Mouse (Mus musculus) adrenal gland, adult 18-20 months (tissue): Measurements from ENCODE around the gene Ulbp1. TPM values are rescaled to one million over a fixed set of nuclear protein-coding genes. Genes with fewer than 3 reads are reported as not detected.
A peak's percentile ranks its signal among the peaks of the same experiment; 100 is the strongest.
"Not testable (repeated sequence)": the region's sequence is repeated elsewhere in the genome, so short reads cannot be mapped to it uniquely, and the experiment has no call there.

Source experiments
- DNase-seq, 2 experiments: peaks; one replicate each; pipeline ENCODE4 v3.0.0; 2021 to 2022; ENCODE audit warnings: low spot score in 2 of 2
- long read RNA-seq, 2 experiments: library from polyadenylated mRNA; stranded (forward); transcript quantifications; one replicate each; pipeline ENCODE4 v2.0.0; 2021
- total RNA-seq, 2 experiments: library from RNA; stranded (reverse); gene quantifications; 1 replicate in 1 of 2; 2 replicates in 1 of 2; pipeline ENCODE4 v1.2.3; 2021

Ulbp1 gene
- total RNA-seq, result 1 to 10 TPM; 1.5 to 3.9 TPM
- long read RNA-seq, experiment 1, result 0 reads
- long read RNA-seq, experiment 2, result 0 reads

DNA sequence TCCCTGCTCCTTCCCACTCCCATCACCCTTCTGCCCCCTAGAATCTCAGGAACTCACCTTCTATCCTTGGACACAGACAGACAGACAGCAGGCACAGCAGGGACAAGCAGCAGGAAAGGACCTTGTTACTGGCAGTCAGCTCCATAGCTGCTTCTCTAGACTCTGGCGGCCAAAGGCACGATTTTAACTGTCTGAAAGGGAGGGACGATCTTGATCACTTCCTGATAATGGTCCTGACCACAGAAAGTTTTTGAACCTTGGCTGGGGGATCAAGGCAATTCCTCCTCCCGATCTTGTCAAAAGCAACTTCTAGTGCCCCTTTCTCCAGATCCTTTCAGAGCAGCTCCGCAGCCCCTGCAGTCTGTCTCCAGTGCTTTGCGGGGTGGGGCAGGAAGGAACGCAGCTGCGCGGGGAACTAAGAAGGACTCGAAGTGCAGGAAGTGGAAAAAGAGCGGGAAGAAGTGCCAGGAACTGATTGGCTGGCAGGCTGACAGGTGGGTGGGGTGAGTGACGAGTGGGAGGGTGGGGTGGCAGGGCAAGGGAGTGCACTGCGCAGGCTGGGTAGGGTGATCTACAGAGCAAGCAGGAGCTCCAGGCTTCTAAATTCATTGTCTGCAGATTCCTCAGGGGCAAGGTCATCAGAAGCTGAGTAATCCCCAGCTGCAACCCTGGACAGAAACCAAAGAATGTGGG lies at the start of gene Ulbp1:
Gene Ulbp1, minus strand, starts transcription at position 442 of the 693 bp plus-strand sequence.
- DNase-seq, result peak; percentile 67 to 69

DNA sequence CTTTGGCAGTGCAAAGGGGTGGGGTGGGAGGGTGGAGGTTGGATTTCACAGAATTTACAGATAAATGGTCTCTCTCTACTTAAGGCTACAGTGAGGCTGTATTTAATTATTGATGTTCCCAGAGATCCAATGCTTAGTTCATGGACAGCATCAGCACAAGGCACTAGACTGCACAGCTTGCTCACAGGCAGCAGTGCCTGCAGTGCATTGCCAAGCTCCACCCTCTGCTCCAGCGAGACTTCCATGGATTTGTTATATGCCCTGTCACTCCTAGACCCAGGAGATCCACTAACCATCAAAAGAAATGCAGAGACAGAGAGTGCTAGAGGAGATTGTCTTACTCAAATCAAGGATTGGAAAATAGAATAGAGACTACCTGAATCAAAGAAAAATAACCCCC lies 24.7 kb upstream of the Ulbp1 start:
- not testable (repeated sequence) for DNase-seq

DNA sequence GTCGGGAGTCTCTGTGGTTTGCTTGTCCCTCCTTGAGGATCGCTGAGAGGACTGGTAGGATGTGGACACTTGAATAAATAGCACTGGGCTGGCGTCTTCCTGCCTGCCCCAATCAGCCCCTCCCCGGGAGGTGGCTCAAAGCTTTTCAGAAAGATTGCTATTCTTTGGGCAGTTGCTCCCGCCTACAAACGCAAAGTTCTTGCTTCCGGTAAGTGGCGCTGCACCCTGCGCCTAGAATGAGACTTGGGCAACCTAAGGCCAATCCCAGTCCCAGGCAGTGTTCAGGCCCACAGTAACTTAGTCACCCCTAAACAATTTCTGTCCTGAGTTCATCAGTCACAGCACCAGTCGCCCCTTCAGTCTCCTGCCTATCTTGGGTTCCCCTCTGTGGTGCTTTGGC lies 18.9 kb upstream of the Ulbp1 start:
- DNase-seq, result peak in 1 of 2 experiments; percentile 29

DNA sequence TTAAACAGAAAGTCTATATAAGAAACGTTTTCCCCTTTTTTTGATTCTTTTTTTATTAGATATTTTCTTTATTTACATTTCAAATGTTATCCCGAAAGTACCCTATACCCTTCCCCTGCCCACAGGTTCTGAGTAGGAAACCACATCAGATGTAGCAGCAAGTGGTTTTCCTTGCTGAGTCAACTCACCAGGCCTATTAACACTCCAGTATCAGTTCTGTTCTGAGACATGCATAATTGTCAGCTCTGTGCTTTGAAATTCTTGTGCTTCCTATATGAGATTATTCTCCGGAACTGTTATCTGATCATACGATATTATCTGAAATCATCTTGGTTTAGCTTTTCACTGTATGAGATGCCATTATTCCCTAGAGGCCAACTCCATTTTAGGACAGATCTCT lies 10.2 kb upstream of the Ulbp1 start:
- DNase-seq, result no peak

DNA sequence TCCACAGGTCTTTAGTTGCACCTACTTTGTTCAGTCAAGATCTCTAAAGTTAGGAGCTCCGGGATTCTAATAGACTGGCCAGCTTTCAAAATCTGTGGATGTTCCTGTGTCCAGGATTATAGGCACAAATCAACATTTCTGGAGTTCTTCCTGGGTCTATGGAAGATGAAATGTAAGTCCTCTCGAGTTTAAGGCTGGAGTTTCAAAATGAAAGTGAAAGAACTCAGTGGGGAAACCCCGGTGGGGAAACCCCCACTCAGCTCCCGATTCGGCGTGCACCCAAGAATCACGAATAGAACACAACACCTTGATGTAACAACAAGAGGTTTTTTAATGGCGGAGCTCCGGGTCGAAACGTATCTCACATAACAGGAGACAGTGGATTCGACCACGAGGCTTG lies 787 bp upstream of the Ulbp1 start:
- not testable (repeated sequence) for DNase-seq

DNA sequence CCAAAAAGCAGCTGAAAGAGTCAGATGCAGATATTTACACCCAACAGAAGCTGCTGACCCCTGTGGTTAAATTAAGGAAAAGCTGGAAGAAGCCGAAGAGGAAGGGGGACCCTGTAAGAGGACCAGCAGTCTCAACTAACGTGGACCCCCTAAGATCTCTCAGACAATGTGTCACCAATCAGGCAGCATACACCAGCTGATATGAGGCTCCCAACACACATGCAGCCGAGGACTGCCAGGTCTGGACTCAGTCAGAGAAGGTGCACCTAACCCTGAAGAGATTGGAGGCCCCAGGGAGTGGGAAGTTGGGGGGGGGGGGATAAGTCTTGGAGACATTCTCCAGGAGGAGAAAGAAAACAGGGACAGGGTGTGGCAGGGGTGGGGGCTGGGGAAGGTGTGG lies 1.8 kb downstream of the Ulbp1 start:
- no peak for DNase-seq

DNA sequence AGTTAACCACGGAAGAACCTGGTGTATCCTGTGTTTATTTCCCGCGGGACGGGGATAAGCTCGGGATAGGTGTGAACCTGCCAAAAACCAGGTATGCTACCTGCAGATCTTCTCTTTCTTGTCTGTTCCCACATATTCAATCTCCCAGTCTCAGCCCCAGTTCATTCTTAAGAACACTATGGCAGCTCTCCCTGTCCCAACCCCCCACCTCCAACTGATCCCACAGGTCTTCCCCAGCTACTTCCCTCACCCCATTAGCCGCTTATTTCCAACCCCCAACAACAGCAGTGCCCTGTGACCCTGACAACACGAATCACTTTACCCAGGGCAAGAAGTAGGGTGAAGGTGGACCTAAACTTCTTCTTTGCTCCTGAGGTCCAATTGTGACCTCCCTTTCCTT lies 3.0 kb downstream of the Ulbp1 start:
- no peak for DNase-seq

DNA sequence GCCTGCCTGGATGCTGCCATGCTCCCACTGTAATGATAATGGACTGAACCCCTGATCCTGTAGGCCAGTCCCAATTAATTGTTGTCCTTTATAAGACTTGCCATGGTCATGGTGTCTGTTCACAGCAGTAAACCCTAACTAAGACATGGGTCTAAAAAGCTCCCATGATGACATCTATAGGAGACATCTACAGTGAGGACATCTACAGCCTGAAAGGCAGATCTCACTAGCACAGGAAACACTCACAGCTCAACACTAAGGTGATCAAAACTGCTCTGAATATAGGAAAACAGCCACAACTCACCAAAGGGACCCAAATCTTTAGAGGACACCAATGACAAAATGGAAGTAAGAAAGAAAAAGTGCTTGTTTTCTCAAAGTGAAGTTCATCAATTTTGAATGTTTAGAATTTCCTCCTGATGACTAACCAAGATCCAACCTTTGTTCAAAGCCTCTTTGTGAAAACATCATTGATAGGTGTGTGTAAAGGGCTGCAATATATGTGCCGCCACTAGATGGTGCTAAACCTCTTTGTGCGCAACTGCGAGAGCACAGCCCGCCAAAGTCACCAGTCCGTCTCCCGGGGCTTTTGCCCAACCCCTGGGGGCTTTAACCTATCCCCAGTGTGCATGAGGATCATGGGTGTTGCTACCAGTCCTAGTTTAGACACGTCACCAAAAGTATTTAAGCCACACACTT lies 3.6 kb downstream of the Ulbp1 start:
- DNase-seq, result peak; percentile 56 to 61

DNA sequence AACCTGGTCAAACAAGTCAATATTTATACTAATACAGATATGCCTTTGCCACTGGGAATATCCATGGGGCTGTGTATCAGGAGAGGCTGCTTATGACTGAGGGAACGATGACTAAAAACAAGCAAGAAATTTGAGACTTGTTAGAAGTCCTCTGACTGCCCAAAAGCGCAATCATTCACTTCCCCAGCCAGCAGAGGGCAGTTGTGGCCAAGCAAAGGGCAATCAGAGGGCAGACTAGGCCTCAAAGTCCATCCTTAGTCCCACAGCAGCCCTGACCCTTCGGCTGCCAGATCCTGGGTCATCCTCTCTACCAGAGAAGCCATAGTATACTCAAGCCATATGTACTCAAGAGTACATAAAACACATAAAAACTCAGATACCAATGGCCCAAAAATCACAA lies 11.4 kb downstream of the Ulbp1 start:
- peak; percentile 17 to 26 for DNase-seq

DNA sequence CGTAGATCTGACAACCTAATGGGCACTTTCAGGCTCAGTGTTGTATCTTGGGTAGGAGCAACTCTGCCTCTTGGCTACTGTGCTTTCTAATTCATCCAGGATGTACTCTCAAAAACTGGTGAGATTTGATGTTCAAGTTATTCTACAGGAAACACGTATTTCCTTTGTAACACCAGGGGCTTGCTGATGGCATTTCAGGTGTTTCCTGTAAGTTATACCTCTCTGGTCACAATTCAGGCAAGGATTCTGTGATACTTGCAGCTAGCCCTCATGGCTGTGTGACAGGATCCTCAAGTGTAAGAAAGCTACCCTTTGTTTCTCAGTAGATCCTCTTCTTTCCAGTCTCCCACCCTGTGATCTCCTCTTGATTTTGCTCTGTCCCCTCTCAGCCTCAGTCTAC lies 34.5 kb downstream of the Ulbp1 start:
- no peak for DNase-seq

DNA sequence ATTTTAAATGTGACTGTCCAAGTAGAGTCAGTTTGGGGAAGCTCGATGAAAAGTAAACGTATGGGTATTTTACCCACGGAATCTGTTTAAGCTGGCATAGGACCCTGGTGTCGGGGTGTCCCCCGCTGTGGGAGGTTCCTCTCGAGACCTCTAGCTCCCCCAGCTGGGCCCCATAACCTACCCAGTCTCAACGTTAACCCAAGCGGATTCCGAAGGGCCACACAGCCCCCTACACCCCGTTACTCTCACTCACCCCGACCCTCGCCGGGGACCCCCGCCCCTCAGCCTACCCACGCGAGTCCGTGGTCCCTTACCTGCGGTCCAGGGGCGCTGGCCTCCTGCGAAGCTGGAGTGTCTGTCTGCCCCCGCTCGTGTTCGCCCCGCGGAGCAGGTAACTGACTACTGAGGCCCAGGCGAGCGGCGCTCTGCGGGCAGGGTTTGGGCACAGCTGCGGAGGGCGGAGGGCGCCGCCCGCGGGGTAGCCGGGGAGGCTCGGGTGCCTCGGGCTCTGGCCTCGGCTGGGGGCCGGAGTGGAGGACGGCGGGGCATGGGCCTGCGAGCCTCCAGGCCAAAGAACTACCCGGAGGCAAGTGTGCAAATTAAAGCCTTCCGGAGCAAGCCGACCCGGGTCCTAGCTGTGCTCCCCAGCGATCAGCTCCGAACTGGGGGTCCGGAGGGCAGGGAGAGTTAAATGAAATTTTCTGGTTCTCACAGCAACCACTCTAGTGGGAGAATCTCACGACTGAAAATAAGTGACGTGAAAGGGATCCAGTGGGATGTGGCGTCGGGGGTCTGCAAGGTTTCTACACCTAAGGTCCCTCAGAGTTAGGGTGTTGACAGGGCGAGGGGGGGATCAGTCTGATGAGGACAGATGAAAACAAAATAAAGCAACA lies 80.0 kb downstream of the Ulbp1 start:
- no peak for DNase-seq

DNA sequence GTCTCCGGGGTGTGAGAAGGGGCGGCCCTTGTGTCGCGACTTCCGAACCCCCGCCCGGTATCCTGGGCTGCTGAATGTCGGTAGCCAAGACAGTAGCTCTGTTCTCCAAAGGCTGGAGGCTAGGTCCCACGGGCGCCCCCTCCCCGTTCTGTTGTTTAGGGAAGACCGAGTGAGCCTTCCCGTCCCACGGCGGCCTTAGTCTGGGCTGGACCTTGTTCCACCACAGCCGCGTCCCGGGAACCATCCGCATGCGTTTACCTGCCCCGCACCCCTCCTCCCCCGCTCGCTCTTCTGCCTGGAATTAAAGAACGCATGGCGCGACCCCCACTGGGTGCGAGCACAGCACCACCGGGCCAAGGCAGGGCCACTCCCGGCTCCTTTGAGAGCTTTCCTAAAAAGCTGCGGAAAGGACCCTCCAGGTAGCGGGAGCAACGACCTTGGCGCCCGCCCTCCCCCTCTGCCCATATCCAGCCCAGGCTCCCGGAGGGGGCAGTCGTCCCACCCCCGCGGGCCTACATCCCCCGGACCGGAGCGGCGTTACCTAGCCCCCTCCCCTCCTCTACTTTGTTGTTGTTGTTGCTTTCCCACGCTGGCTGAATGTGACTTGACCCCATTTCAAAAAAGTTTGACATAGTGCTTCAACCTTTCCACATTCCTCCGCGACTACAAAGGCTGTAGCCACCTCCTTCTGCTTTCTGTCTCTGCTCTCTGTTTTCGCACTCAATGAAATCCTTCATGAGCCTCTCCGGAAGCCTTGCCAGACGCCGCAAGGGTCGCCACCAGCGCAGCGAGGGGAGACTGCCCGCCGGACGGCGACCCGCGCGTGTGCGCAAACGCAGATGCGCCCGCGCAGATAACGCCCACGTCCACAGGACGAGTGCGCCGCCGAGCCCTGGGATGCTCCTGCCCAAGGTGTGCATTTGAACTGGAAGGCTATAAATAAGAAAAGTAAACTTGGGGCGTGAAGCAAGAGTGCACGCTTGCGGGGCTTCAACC lies 81.2 kb downstream of the Ulbp1 start:
- DNase-seq, result no peak

DNA sequence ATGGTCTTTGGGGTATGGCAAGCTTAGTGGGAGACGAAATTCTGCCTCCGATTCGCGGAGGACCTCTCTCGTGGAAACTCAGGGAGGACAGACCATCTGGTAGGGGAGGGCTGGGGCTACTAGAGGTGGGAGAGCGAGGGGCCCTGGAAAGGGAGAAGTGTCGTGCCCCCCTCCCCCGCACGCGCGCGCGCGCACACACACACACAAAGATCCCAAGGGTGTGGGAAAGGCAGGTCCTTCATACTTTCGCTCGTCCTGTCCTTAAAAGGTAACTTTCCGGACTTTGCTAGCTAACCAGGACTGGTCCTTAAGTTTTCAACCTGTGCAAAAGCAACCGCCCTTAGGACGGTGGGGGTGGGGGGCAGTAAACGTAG lies 81.9 kb downstream of the Ulbp1 start:
- DNase-seq, result no peak

DNA sequence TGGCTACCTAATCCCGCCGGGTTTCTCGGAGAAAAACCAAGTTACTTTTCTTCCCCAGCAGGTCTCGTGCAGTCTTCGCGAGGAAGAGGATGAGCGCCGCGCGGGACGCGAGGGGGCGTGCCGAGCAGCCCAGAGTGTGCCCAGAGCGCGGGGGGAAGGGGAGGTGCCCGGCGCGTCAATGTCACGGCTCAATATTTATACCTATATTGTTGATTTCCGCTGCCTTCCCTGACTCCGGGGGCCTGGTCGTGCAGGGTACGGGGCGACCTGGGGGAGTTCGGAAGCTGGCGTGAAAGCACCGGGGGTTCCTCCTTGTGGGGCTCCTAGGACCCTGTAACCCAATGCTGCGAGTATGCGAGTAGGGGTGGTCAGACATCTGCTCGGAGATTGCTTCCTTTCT lies 82.3 kb downstream of the Ulbp1 start:
- peak in 1 of 2 experiments; percentile 21 for DNase-seq

Other genes with a start within 250 kb of the Ulbp1 start
- gene Lrp11, start 116.2 kb upstream of the Ulbp1 start, total RNA-seq, result 10 to 100 TPM; 21.8 to 22.1 TPM
- 1 to 10 TPM; 5.9 to 9.1 TPM for gene Nup43, start 193.9 kb upstream of the Ulbp1 start, total RNA-seq
- gene Pcmt1, start 207.5 kb upstream of the Ulbp1 start, total RNA-seq, result 10 to 100 TPM; 79.9 to 83.7 TPM
- 10 to 100 TPM; 40.6 to 52.9 TPM for gene Lats1, start 207.6 kb upstream of the Ulbp1 start, total RNA-seq